Mouse (Mus musculus) v-Abl transformed pro-B cells (cell line): Measurements from ENCODE around the gene Susd1.

Experiments used
- in situ Hi-C, 2 experiments: fragments of 400-800 bp; cut with MboI; formaldehyde crosslinking; loops; one replicate each; pipeline ENCODE4 v1.15.1; 2025; ENCODE audit not compliant: unreplicated experiment in 2 of 2

Gene Susd1

DNA sequence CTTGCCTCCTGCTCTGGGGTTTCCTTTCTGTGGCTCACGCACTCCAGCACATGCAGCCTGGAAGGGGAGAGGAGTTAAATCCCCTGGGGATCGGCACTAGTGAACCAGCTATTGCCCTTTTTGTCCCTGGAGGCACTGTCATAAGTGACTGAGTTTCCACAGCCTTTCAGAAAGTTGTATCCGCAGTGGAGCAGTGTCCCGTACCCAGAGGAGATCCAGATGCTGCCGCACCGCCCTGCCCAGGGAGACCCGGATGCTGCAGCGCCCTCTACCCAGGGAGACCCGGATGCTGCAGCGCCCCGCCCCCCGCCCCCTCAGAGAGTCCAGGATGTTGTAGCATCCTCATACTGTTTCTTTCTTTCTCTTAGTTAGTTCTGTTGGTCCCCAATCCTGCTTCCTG is 56.3 kb downstream of the Susd1 start:
- in situ Hi-C loops, result no loop called here

GRCm38 (mm10) chr4:59381007-59381743 is 57.3 kb downstream of the Susd1 start:
- in situ Hi-C loops, result no loop called here

DNA sequence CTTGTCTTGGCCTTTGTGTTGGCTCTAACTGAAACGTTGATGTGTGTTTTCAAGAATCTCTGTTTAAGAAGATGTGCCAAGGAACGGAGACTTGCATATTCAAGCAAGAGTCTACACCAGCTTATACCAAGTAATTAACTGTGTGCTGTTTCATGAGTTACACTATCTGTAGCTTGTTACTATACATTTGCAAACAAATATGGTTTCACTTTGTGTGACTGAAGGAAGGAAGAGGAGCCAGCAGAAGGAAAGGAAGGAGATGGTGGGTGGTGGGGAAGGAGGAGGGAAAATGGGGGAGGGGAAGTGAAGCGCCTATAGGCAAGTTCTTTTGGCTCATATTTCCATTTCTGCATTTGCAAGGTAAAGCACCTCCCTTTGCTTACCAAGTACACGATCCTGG is 58.0 kb downstream of the Susd1 start:
- in situ Hi-C loops, result no loop called here

DNA sequence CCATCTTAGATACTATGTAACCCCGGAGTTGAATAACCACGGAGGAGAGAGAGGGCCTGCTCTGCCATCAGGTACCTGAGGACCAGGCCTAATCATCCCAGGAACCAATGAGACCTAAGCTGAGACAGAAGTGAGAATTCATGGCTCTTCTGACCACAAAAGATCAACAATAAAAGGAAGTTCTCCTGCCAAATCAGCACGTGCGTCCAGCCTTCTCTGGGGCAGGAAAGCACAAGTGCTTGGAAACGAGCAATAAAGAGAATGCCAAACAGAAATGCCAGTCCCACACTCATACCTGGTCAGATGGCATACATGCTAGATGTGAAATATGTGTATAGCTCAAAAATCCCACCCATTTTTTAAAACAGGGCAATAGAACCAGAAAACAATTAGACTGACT is 58.6 kb downstream of the Susd1 start:
- in situ Hi-C loops, result loop anchor here in 1 of 2 experiments (10.0 kb wide), 1 partner anchor 365 kb away; no protein-coding TSS in a partner anchor

DNA sequence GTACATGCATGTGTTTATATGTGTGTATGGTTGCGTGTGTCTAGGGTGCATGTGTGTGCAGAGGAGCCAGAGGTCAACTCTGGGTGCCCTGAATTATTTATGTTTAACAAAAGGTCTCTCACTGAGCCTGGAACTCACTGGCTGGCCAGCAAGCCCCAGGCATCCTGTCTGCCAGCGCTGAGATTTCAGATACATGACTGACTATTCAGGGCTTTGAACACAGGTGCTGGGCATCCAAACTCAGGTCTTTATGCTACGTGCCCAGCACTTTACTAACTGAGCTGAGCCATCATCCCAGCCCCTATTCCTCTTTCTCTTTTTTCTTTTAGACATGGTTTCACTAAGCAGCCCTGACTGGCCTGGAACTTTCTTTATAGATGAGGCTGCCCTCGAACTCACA is 59.8 kb downstream of the Susd1 start:
- in situ Hi-C loops, result loop anchor here in 1 of 2 experiments (10.0 kb wide), 1 partner anchor 366 kb away; no protein-coding TSS in a partner anchor

- in situ Hi-C loops, result loop anchor here in 1 of 2 experiments (10.0 kb wide), 1 partner anchor 370 kb away; no protein-coding TSS in a partner anchor
Measured at GRCm38 (mm10) chr4:59374271-59374938, 64.0 kb downstream of the Susd1 start.

- in situ Hi-C loops, result loop anchor here in 1 of 2 experiments (10.0 kb wide), 1 partner anchor 372 kb away; no protein-coding TSS in a partner anchor
Measured at GRCm38 (mm10) chr4:59372546-59373157, 65.8 kb downstream of the Susd1 start.

GRCm38 (mm10) chr4:59371910-59372309 is 66.5 kb downstream of the Susd1 start:
- in situ Hi-C loops, result loop anchor here in 1 of 2 experiments (10.0 kb wide), 1 partner anchor 373 kb away; no protein-coding TSS in a partner anchor

- in situ Hi-C loops, result loop anchor here (10.0 kb wide), 3 partner anchors 195 to 375 kb away; no protein-coding TSS in a partner anchor
Measured at GRCm38 (mm10) chr4:59369941-59370340, 68.5 kb downstream of the Susd1 start.

DNA sequence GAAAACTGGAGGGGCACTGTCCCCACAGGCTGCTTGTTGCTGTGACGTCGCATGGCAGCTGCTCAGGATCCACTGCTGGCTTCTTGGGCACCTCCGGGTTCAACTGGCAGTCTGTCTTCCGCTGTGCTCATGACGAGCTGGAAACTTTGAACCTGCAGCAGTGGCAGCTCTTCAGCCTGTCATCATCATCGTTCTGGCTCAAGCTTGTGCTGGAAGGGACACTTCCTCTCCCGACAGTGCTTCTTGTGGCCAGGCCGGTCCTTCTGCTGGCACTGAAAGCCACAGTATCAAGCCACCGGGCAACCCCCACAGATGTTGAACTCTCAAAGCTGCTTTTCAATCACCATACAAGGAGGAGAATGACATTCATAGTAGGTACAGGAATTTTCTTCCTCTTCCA is 70.3 kb downstream of the Susd1 start:
- in situ Hi-C loops, result loop anchor here (10.0 kb wide), 2 partner anchors 197 to 273 kb away; no protein-coding TSS in a partner anchor

GRCm38 (mm10) chr4:59366206-59366605 is 72.2 kb downstream of the Susd1 start:
- in situ Hi-C loops, result loop anchor here (10.0 kb wide), 2 partner anchors 199 to 271 kb away; no protein-coding TSS in a partner anchor

GRCm38 (mm10) chr4:59365571-59365970 is 72.9 kb downstream of the Susd1 start:
- in situ Hi-C loops, result loop anchor here (10.0 kb wide), 2 partner anchors 199 to 271 kb away; no protein-coding TSS in a partner anchor

DNA sequence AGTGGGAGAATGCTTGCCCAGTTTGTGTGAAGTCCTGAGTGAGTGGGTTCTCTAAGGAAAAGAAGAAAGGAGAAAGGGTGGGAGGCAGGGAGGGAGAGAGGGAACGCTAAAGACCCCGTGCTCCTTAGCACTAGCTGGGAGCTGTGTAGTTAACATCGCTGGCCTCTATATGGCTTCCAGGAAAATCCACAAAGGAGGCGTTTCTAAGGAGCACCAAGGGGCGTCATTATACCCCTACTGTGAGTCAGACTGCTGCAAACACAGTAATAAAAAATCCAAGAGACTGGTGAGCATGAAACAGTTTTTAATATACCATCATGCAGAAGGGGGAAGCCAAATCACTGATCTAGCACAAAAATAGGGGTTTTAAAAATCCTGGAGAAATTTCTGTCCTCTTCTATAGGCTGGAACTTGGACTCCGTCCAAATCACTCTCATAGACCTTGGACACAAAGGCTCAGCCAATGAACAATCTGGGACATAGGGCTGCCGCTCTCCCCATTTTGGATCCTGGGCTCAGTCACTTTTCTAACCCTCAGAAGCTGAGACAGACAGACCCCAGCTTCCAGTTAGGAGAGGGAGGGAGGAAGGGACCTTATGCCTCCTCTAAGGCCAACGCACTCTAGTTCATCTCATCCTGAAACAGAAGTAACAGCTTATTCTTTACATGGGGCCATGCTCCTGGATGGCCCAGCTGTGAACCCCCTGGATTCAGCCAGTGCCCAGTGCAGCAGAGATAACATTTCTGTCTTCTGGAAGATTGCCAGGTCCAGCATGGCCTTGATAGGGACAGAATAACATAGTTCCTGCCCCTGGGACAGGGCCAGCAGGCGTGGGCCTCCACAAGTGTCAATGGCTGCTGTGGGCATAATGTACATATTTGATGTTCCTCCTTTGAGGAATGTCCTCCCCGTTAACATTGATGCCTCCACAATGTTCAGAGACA is 73.9 kb downstream of the Susd1 start:
- in situ Hi-C loops, result loop anchor here (10.0 kb wide), 2 partner anchors 200 to 270 kb away; no protein-coding TSS in a partner anchor

- in situ Hi-C loops, result loop anchor here (10.0 kb wide), 2 partner anchors 202 to 268 kb away; no protein-coding TSS in a partner anchor
Measured at GRCm38 (mm10) chr4:59363041-59363440, 75.4 kb downstream of the Susd1 start.

DNA sequence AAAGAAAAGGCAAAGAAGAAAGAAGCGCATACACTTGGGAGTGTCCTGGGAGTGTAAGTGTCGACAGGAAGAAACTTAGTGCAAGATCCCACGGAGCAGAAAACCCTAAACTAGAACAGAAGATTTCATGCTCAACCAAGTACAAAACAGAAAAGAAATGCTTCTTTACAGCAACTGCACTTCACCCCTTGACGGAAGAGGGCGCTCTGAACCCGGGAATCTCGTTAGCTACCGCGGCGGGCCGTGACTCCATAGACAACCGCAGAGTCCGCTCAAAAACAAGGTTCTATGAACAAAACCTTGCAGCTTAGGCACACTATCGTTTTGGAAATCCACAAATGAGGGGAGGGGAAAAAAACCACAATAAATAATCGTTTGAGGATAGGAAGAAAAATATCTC is 77.7 kb downstream of the Susd1 start:
- in situ Hi-C loops, result loop anchor here (10.0 kb wide), 2 partner anchors 204 to 266 kb away; no protein-coding TSS in a partner anchor

- in situ Hi-C loops, result loop anchor here (10.0 kb wide), 2 partner anchors 205 to 265 kb away; no protein-coding TSS in a partner anchor
Measured at GRCm38 (mm10) chr4:59359921-59360320, 78.5 kb downstream of the Susd1 start.

DNA sequence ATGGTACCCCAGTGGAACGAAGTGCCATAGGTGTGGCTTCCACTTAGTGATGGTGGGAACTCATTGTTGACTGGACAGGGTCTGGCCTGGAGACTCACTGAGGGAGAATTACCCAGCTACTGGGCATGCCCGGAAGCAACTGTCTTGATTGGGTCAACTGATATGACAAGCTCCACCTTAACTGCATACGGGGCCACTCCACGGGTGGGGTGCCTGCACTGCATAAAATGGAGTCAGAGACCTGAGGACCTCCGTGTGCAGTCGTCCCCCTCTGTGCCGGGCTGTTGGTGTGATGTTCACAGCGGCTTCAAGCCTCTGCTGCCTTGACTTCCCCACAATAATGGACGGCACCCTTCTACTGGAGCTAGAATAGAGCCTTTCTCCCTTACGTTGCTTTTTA is 79.5 kb downstream of the Susd1 start:
- in situ Hi-C loops, result no loop called here

DNA sequence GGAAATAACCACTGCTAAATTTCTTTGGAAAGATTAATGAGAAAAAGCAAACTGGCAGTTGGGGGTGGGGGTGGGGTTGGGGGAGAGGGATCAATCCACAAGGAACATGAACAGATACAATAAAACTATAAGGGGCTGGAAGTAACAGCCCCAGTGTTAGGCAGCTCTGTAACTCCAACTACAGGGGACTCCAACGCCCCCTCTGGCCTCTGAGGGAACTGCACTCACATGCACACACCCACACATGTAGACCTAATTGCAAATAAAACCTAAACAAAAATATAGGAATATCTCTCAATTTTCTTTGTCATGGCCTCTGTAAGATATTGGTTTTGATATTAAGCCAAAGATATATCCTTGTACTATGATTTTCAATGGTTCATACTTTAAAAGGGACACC is 83.0 kb downstream of the Susd1 start:
- in situ Hi-C loops, result no loop called here

DNA sequence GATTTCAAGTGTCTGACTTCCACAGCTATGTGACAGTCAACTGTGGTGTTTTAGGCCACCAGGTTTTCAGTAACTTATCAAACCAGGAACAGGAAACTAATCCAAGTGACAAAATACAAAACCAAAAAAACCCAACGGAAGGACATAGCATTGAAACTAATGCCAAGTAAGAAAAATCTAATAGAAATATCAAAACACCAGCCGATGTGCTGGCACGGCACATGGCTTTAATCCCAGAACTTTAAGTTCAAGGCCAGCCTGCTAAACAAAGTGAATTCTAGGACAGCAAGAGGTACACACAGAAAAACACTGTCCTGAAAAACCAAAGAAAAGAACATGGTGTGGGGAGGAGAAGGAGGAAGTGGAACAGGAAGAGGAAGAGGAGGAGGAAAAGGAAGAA is 83.8 kb downstream of the Susd1 start:
- in situ Hi-C loops, result no loop called here

- in situ Hi-C loops, result no loop called here
Measured at GRCm38 (mm10) chr4:59351938-59352337, 86.5 kb downstream of the Susd1 start.
